Mouse (Mus musculus) left cerebral cortex, adult 18-20 months (tissue): ENCODE data around the gene Chd2. TPM values are rescaled to one million over a fixed set of nuclear protein-coding genes. Genes with fewer than 3 reads are reported as not detected.

Experiments used
- DNase-seq, 2 experiments: peaks; one replicate each; pipeline ENCODE4 v3.0.0; 2021 to 2022; ENCODE audit warnings: low spot score in 2 of 2, mixed read lengths in 1 of 2
- total RNA-seq, 2 experiments: library from RNA; stranded (reverse); gene quantifications; 2 replicates each; pipeline ENCODE4 v1.2.3; 2021

Chd2 gene
- total RNA-seq, 2 experiments from 2014 or later: 50.2 to 57.2 TPM

DNA sequence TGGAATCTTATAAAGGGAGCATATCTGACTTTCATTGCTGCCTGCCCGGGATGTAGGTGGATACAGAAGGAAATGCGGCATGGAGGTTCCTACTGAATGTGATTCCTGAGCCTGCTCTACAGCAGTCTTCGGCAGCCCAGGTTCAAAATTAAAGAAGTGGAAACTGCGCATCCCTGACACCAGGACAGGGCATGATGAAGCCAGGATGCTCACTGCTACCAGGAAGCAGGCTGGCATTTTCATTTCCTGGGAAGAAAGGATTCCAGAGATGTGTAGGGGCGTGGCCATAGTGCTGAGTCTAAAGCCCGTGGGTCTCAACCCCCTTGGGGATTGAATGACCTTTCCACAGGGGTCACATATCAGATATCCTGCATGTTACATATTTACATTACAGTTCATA is 163.6 kb downstream of the Chd2 start:
- DNase-seq: no peak

DNA sequence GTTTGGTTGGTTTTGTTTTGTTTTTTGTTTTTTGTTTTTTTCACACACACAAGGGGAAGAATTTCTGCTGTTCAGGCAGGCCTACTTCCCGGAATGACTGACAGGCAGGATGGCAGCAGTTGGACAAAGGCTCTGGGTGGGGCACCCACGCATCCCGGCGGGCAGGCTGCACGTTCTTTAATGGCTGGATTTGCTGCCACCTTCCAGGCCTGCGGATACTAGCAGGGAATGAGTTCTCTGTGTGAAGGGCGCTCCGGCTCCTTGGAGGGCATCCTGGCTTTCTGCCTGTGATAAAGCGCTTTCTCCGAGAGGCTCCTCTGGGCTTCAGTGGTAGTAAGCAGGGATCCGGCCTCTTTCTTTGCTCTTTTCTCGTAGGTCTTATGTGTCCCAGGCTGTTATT is 164.3 kb downstream of the Chd2 start:
- no peak for DNase-seq

Other genes starting within 250 kb of the Chd2 start
- gene Rgma, start 166.3 kb downstream of the Chd2 start, total RNA-seq: 10 to 100 TPM; 51.3 to 55.2 TPM
- 10 to 100 TPM; 33.5 to 34.9 TPM for gene Fam174b, start 198.5 kb upstream of the Chd2 start, total RNA-seq